Mouse (Mus musculus) embryonic facial prominence, embryonic 10.5 days (tissue): ENCODE results near the gene Adgrb3. TPM values are rescaled to one million over a fixed set of nuclear protein-coding genes. Genes with fewer than 3 reads are reported as not detected.
"Not testable (repeated sequence)": the region's sequence is repeated elsewhere in the genome, so short reads cannot be mapped to it uniquely, and the experiment has no call there.

Source experiments
- DNase-seq: peaks from one replicate; pipeline ENCODE4 v3.0.0-alpha.2; 2017; ENCODE audit warnings: low spot score
- H3K27ac ChIP-seq: fragments of 300-500 bp; sonication (generic); replicated peaks from 2 replicates; pipeline ENCODE4 v1.5.1; 2016; ENCODE audit warnings: mild to moderate bottlenecking
- H3K27me3 ChIP-seq: fragments of 300-500 bp; sonication (generic); replicated peaks from 2 replicates; pipeline ENCODE4 v1.6.1; 2016; ENCODE audit warnings: low read depth, mild to moderate bottlenecking; ENCODE audit not compliant: poor library complexity, severe bottlenecking
- H3K36me3 ChIP-seq: fragments of 300-500 bp; sonication (generic); replicated peaks from 2 replicates; pipeline ENCODE4 v1.6.1; 2016; ENCODE audit warnings: mild to moderate bottlenecking, moderate library complexity
- H3K4me1 ChIP-seq: fragments of 300-500 bp; sonication (generic); 2 replicates; pipeline ENCODE4 v1.6.1; 2016
- H3K4me3 ChIP-seq: fragments of 300-500 bp; sonication (generic); 2 replicates; pipeline ENCODE4 v1.5.1; 2016; ENCODE audit warnings: mild to moderate bottlenecking, moderate library complexity
- H3K9me3 ChIP-seq: fragments of 300-500 bp; sonication (generic); 2 replicates; pipeline ENCODE4 v1.6.1; 2016; ENCODE audit warnings: mild to moderate bottlenecking
- WGBS: fragments of 180-500 bp; shearing (Covaris S2); methylation state at CpG from one replicate; pipeline ENCODE4 v1.1.7; 2016; 5-methylcytosine and 5-hydroxymethylcytosine counted together
- polyA plus RNA-seq: library from polyadenylated mRNA; unstranded; fragments of >200 nt; fragmentation: Nextera tagmentation; extraction: Ambion mirVana; gene quantifications from 2 replicates; pipeline ENCODE4 v1.2.1, GENCODE M21; 2016

The Adgrb3 gene
- polyA plus RNA-seq, 1 experiment from 2014 or later, result 1.7 TPM

DNA sequence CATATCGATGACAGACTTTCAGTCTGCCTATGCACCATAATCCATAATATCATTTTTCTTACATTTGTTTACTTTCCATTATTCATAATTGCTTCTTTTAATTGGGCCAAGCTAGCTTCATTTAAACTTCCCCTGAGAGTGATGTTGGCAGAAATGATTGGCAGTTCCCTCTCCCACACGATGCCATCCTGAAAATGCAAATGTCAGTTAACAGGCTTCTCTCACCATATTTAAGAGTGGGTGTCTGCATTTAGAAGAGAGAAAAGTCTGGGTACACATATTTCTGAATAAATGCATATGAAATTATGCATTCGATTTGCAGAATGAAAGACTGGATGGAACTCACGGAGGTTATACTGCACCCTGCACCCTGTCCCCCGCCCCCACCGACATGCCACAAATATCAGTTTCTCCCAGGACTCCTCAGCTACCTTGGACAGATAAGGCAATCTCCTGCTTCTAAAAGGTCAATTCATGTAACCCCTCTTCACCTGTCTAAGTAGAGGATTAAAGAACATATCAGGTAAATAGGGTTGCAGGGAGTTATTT, 130.7 kb downstream of the Adgrb3 start:
- H3K9me3 ChIP-seq, result no peaks in the 10 kb centered on the region
- H3K27me3 ChIP-seq, result no peaks in the 10 kb centered on the region
- no peak overlapping the region for H3K4me3 ChIP-seq
- WGBS, result 89% methylated on average over 6 of the region's 6 CpGs
- H3K36me3 ChIP-seq, result no peaks in the 10 kb centered on the region
- no peaks in the 10 kb centered on the region for H3K4me1 ChIP-seq
- no peak overlapping the region for H3K27ac ChIP-seq
- no peak for DNase-seq

DNA sequence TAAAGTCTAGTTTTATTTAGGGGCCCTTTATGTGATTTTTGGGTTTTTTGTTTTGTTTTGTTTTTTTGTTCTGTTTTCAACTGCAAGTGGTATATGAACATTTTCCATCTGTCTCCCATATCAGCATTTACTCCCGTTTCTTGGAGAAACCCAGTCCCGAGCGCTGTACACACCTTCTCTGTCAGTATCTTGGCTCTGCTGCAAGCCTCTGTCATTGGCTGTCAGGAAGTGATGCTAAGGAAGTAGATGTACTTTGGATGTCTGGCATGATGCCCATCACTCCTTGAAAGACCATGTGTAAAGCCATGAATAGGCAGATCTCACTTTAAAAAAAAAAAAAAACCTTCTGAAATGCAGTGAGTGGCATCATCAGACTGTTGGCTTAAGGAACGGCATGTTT, 132.3 kb downstream of the Adgrb3 start:
- no peaks in the 10 kb centered on the region for H3K36me3 ChIP-seq
- no peak for DNase-seq
- no peaks in the 10 kb centered on the region for H3K4me1 ChIP-seq
- H3K27ac ChIP-seq, result no peak overlapping the region
- H3K27me3 ChIP-seq, result no peaks in the 10 kb centered on the region
- H3K4me3 ChIP-seq, result no peak overlapping the region
- WGBS, result 92% methylated on average over 4 of the region's 4 CpGs
- H3K9me3 ChIP-seq, result no peaks in the 10 kb centered on the region

DNA sequence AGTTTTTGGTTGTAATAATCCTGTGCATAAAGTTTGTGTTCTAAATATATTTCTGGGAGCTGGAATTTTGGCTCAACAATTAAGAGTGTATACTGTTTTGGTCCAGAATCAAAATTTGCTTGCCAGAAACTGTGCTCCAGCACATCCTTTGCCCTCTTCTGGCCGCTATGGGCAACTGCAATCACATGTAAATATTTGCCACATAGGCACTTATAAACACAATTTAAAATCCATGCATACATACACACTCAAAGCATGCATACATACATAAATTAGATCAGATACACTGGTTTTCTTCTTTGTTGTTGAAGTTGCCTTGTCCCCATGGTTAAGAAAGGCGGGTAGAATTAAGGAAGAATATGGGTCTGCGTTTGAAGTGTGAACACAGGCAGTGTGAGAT, 132.7 kb downstream of the Adgrb3 start:
- Histone ChIP-seq H3K36me3 (no peaks in the 10 kb centered on the region), H3K4me3 (no peak overlapping the region), H3K27me3 (no peaks in the 10 kb centered on the region), H3K27ac (no peak overlapping the region), H3K4me1 (no peaks in the 10 kb centered on the region), H3K9me3 (no peaks in the 10 kb centered on the region)
- DNase-seq, result no peak
- 70% methylated on average over 3 of the region's 3 CpGs for WGBS

DNA sequence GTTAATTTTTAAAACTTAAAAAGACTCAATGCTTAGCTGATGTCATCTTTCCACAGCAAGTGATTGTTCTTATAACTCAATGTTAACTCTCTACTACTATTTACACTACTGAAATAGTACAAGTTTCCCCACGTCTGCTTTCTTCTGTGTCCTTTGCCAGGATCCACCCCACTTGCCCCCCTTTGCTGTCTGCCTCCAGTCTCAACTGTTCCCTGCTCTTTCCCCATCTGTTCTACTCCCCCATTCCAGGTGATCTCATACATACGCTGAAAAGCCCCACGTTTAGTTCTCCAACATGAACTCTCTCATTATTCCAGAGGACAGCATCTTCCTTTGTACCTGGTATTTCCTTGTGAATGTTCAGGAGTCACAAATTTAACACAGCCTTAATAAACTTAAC, 147.4 kb downstream of the Adgrb3 start:
- H3K36me3 ChIP-seq, result no peaks in the 10 kb centered on the region
- no peaks in the 10 kb centered on the region for H3K4me1 ChIP-seq
- H3K27me3 ChIP-seq, result no peaks in the 10 kb centered on the region
- 87% methylated on average over 3 of the region's 3 CpGs for WGBS
- DNase-seq, result no peak
- no peak overlapping the region for H3K27ac ChIP-seq
- H3K9me3 ChIP-seq, result no peaks in the 10 kb centered on the region
- H3K4me3 ChIP-seq, result no peak overlapping the region

DNA sequence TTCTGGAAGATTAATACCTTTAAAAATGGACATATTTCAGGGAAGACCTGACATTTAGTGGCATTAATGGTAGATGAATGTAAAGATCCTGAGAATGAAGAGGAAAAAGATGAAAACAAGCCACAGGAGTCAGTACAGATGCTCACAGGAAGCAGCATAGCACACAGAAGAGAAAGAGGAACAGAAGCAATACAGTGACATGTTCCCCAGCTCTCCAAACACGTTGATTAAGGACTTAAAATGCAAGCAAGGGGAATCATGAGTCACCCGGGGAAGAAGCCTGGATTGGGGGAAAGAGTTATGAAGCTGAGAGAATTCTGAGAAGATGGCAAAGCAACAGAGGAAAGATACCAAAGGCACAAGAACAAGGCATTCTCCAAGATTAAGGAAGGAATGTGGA, 149.9 kb downstream of the Adgrb3 start:
- Histone ChIP-seq H3K27me3 (no peaks in the 10 kb centered on the region), H3K27ac (no peak overlapping the region), H3K4me1 (no peaks in the 10 kb centered on the region), H3K4me3 (no peak overlapping the region), H3K36me3 (no peaks in the 10 kb centered on the region), H3K9me3 (no peaks in the 10 kb centered on the region)
- DNase-seq, result no peak
- 65% methylated on average over 2 of the region's 2 CpGs for WGBS

DNA sequence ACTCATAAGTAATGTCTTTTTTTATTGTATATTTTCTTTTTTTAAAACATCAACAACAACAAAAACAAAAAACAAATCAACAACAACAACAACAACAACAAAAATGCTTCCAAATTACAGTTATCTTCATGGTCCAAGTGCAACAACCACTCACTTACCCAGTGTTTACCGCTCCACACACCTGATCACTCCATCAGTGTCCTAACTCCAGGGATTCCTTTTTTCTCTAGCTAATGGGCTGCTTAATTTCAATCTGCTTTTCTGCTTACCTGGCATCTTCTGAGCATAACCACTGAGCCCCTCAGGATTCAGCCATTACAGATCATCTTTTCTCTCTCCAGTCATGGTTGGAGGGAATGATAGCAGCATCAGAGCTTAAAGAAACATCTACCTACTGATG, 176.8 kb downstream of the Adgrb3 start:
- Histone ChIP-seq H3K4me3 (no peak overlapping the region), H3K9me3 (no peaks in the 10 kb centered on the region), H3K27me3 (no peaks in the 10 kb centered on the region), H3K27ac (no peak overlapping the region), H3K4me1 (no peaks in the 10 kb centered on the region), H3K36me3 (no peaks in the 10 kb centered on the region)
- DNase-seq, result no peak
- WGBS, result 89% methylated on average over 1 of the region's 1 CpGs

DNA sequence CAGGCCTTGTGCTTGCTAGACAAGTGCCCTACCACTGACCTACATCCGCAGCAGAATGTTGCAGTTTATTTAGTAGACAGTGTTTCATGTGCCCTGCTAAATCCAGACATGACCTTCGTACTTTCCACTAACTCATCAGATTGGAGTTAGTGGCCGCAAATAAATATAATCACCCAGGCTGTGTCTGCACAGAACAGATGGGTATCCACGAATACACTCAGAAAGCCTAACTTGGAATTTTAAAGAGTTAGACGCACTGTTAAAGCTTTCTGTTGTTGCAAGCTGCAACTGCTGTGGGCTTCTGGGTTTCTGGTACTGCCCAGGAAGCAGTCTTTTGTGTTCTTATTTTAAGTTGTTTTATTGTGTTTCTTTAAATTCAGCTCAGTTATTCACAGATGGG, 185.3 kb downstream of the Adgrb3 start:
- 90% methylated on average over 5 of the region's 5 CpGs for WGBS
- Histone ChIP-seq H3K4me1 (no peaks in the 10 kb centered on the region), H3K36me3 (no peaks in the 10 kb centered on the region), H3K4me3 (no peak overlapping the region), H3K27me3 (no peaks in the 10 kb centered on the region), H3K9me3 (no peaks in the 10 kb centered on the region), H3K27ac (no peak overlapping the region)
- DNase-seq, result no peak

DNA sequence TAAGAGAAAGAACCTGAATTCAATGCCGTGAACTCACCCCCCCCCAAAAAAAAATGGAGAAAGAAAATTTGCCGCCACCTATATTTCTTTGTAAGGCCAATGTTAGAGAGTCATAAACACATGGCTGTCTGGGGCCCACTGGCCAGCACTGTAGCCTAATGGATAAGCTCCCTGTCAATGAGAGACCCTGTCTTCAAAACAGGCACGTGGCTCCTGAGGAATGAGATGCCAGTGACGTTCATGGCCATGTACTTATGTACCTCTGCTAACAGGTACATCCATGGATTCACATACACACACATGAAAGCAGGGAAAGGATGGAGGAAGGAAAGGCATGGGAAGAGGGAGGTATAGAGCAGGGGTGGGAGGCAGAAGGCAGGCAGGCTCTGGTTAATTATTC, 208.0 kb downstream of the Adgrb3 start:
- Histone ChIP-seq H3K27ac (no peak overlapping the region), H3K4me3 (no peak overlapping the region), H3K27me3 (no peaks in the 10 kb centered on the region), H3K36me3 (no peaks in the 10 kb centered on the region), H3K9me3 (no peaks in the 10 kb centered on the region), H3K4me1 (no peaks in the 10 kb centered on the region)
- no peak for DNase-seq
- 71% methylated on average over 4 of the region's 4 CpGs for WGBS

DNA sequence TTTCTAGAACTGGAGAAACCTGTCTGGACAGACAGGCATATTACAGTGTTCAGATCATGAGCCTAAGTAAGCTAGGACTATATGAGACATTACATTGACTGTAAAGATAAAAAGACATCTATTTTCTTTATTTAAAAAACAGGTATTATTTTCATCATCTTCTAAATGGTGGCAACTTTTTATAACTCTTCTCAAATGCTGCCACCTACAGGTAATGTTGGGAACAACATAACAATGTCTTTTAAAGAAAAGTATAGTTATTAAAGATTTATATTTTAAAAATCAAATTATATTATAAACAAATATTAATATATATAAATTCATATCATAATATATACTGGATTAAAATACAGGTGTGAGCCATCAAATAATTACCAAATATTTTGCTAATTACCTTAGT, 212.6 kb downstream of the Adgrb3 start:
- Histone ChIP-seq H3K4me3 (no peak overlapping the region), H3K4me1 (no peaks in the 10 kb centered on the region), H3K27me3 (no peaks in the 10 kb centered on the region), H3K9me3 (no peaks in the 10 kb centered on the region), H3K36me3 (no peaks in the 10 kb centered on the region), H3K27ac (no peak overlapping the region)
- no peak for DNase-seq

DNA sequence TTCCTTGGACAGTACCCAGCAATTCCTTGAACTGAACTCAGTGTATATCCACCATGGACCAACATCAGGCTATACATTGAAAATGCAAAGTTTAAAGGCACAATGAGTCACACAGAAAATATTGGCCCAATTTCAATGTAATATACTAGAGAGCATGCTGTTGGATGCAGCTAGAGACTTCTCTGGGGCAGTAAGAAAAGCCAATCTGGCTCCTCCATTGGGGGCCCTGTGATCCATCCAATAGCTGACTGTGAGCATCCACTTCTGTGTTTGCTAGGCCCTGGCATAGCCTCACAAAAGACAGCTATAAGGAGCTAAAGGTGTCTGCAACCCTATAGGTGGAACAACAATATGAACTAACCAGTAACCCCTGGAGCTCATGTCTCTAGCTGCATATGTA, 218.7 kb downstream of the Adgrb3 start:
- not testable (repeated sequence) for H3K9me3 ChIP-seq, H3K36me3 ChIP-seq, H3K4me3 ChIP-seq, DNase-seq, H3K27me3 ChIP-seq, H3K4me1 ChIP-seq, H3K27ac ChIP-seq

DNA sequence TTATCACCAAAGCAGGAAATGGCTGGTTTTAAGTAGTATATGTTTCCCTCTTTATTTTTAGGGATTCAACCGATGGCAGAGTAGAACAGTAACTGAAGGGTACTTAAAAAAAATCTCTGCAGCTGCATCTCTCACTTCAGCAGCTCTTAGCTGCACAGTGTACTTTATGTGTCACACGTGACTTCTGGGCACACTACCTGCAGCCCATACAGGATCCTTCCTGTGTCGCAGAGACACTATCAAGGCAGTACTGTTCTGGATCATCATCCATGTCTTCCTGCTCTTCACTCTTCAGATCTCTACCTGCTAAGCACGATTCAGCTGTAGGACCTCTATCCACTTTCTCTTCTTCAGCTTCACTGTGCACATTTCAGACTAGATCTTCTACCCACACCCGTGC, 230.6 kb downstream of the Adgrb3 start:
- H3K36me3 ChIP-seq, result no peaks in the 10 kb centered on the region
- no peak overlapping the region for H3K4me3 ChIP-seq
- no peaks in the 10 kb centered on the region for H3K9me3 ChIP-seq
- no peak for DNase-seq
- no peaks in the 10 kb centered on the region for H3K4me1 ChIP-seq
- 89% methylated on average over 5 of the region's 5 CpGs for WGBS
- H3K27ac ChIP-seq, result no peak overlapping the region
- H3K27me3 ChIP-seq, result no peaks in the 10 kb centered on the region

DNA sequence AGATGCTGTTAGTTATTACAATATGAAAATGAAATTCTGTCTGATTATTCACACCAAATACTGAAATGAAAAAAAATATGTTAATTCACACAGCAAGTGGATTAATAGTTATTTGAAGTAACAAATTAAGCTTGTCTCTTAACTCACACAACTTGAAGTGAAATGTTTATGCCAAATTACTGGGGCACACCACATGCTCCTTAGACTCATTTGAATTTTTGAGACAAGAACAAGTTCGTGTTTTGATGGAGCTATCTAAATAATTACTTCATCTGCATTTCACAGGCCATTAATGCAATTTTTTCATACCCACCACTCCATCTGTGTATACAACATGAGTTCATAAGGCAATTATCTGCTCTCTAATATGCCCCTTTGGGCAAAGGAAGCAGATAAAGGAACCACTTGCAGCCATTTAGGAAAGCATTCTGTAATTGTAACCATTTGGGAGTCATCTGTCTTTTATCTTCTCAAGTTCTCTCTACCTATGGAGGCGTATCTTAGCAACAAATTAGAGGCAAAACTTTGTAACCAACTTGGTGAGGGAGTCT, 240.9 kb downstream of the Adgrb3 start:
- 49% methylated on average over 2 of the region's 2 CpGs for WGBS
- no peaks in the 10 kb centered on the region for H3K36me3 ChIP-seq
- no peaks in the 10 kb centered on the region for H3K4me1 ChIP-seq
- DNase-seq, result no peak
- H3K4me3 ChIP-seq, result no peak overlapping the region
- H3K9me3 ChIP-seq, result no peaks in the 10 kb centered on the region
- no peak overlapping the region for H3K27ac ChIP-seq
- no peaks in the 10 kb centered on the region for H3K27me3 ChIP-seq

DNA sequence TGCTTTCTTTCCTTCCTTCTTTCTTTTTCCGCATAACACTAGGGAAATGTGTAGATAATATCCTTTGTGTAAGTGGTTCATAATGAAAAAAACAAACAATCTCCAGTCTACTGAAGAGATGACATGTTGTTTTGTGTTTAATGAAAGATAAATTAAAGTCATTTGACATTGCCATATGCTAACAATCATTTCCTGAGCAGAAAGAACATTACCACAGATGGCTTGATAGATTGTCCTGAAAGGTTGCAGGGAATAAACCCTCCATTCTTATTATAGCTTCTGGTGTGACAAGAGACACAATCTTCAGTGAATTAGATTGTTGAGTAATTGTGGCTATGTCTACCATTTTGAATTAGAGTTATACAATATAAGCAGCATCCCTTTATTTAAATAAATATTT, 247.8 kb downstream of the Adgrb3 start:
- H3K36me3 ChIP-seq, result no peaks in the 10 kb centered on the region
- no peak overlapping the region for H3K4me3 ChIP-seq
- 81% methylated on average over 1 of the region's 1 CpGs for WGBS
- H3K27me3 ChIP-seq, result no peaks in the 10 kb centered on the region
- no peak overlapping the region for H3K27ac ChIP-seq
- H3K4me1 ChIP-seq, result no peaks in the 10 kb centered on the region
- no peaks in the 10 kb centered on the region for H3K9me3 ChIP-seq
- no peak for DNase-seq

DNA sequence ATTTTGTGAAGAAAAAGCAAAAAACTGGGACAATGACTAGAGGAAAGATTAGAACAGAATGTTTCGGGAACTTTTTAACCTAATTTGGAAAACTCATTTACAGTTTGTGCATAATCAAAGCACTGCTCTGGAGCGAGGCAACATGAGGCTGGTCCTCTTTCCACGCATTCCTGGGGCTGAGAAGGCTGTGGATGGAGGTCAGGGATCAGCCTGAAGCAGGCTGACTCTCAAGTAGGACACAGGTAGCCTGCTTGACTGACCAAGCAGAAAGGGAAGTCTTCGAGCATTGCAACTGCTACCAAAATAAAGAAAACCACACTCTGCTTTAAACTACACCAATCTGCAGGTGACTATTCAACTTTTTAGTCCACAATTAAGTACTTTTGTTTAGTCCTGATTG, 251.7 kb downstream of the Adgrb3 start:
- H3K36me3 ChIP-seq, result no peaks in the 10 kb centered on the region
- 68% methylated on average over 4 of the region's 4 CpGs for WGBS
- DNase-seq, result no peak
- H3K9me3 ChIP-seq, result no peaks in the 10 kb centered on the region
- H3K27ac ChIP-seq, result no peak overlapping the region
- no peak overlapping the region for H3K4me3 ChIP-seq
- no peaks in the 10 kb centered on the region for H3K4me1 ChIP-seq
- no peaks in the 10 kb centered on the region for H3K27me3 ChIP-seq
